Mouse (Mus musculus) kidney, adult 2 months (tissue): ENCODE data around the gene Arhgef28.

Source experiments
- CTCF ChIP-seq: fragments of 200-500 bp; conservative IDR thresholded peaks from 2 replicates; pipeline ENCODE4 v1.5.1; 2011; ENCODE audit warnings: low read depth, mild to moderate bottlenecking, control low read depth, low read length, moderate library complexity, mixed read lengths; ENCODE audit not compliant: insufficient read depth, insufficient read length
- POLR2A ChIP-seq: fragments of 200-500 bp; IDR thresholded peaks from one replicate; pipeline ENCODE4 v1.6.1; 2011; ENCODE audit warnings: low read depth, low read length, control low read depth

DNA sequence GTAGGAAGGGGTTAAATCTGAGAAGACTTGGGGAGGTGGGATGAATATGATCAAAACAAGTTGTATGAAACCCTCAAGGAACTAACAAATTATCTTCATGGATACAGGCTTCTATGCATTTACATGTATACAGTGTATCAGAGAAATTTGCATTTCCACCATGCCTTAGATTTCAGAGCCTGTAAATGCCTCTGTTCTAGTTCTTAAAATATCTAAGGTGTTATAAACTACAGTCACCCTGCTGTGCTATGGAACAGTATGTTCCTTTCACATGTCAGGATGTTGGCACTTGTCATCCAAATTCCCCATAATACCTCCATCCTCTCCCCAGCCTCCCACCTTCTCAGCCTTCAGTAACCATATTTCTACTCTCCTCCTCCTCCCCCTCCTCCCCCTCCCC, 168.5 kb downstream of the Arhgef28 start:
- TF ChIP-seq POLR2A (no peak), CTCF (no peak)
